Mouse (Mus musculus) liver, adult 10 weeks (tissue): ENCODE results near the gene Olfr1099. TPM values are rescaled to one million over a fixed set of nuclear protein-coding genes. Genes with fewer than 3 reads are reported as not detected.

Experiments used
- polyA plus RNA-seq: library from polyadenylated mRNA; stranded (reverse); fragments of 350-450 nt; fragmentation: Illumina TruSeq; extraction: RNeasy Lipid Tissue Mini Kit (QIAGEN cat#74804); gene quantifications from one replicate; pipeline ENCODE4 v1.2.3, GENCODE M21; 2014; ENCODE audit warnings: low read depth, low replicate concordance

Gene Olfr1099
- not detected for polyA plus RNA-seq

GRCm38 (mm10) chr2:86960593-86960992 lies at the start of gene Olfr1099:
Gene Olfr1099 (minus strand): TSS chr2:86960693.

GRCm38 (mm10) chr2:86998098-86998497 lies 37.6 kb upstream of the Olfr1099 start, which contains the start of gene Olfr1102:
Gene Olfr1102 (plus strand): TSS chr2:86998398.

DNA sequence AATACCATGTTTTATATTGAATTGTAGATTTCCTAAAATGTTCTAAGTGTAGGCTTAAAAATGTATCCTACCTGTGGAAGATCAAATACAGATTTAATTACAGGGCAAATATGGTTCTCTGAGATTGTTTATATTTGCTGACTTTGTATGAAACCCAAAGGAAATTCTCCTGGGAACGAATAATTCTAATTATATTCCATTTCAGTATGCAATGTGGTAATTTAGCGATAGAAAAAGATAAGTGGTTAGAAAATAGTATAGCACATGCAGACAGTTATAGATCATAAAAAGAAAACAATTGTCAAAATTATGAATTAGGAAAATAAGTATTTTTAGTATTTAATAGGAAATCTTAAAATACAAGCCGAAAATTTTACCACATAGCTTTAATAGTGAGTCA lies 30.6 kb upstream of the Olfr1099 start, which contains the start of gene Olfr1101:
Gene Olfr1101, minus strand, starts transcription at position 101 of the 400 bp plus-strand sequence.

DNA sequence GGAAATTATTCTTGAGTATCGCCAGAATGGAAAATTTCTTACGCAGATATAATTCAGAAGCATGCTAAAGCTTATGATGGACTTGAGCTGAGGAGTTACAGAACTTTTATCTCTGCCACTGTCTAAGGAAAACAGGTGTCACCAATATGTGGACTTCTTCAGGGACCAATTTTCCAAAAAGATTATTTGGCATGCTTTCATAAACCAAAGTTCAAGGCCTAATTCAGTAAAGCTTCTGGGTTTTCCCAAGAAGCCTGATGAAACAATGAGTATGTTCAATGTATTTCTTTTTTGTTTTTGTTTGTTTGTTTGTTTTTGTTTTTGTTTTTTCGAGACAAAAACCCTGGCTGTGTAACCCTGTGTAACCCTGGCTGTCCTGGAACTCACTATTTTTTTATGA lies 19.4 kb upstream of the Olfr1099 start, which contains the start of gene Olfr1100:
Gene Olfr1100, minus strand, starts transcription at position 101 of the 400 bp plus-strand sequence.

GRCm38 (mm10) chr2:86924445-86924844 lies 36.0 kb downstream of the Olfr1099 start, which contains the start of gene Olfr1098:
Gene Olfr1098 (minus strand): TSS chr2:86924545.

Other genes starting within 250 kb of the Olfr1099 start
- not detected for gene Olfr1089, start 227.0 kb downstream of the Olfr1099 start, polyA plus RNA-seq
- gene Olfr1090, start 201.7 kb downstream of the Olfr1099 start, polyA plus RNA-seq = not detected
- gene Olfr1093, start 178.2 kb downstream of the Olfr1099 start, polyA plus RNA-seq = not detected
- not detected for gene Olfr141, start 150.7 kb downstream of the Olfr1099 start, polyA plus RNA-seq
- not detected for gene Olfr1094, start 136.0 kb downstream of the Olfr1099 start, polyA plus RNA-seq
- gene Olfr1095, start 109.0 kb downstream of the Olfr1099 start, polyA plus RNA-seq = not detected
- gene Gm13723, start 85.9 kb downstream of the Olfr1099 start, polyA plus RNA-seq = not detected
- gene Olfr1097, start 68.5 kb downstream of the Olfr1099 start, polyA plus RNA-seq = not detected
- not detected for gene Olfr1098, start 36.1 kb downstream of the Olfr1099 start, polyA plus RNA-seq
- not detected for gene Olfr1100, start 19.3 kb upstream of the Olfr1099 start, polyA plus RNA-seq
- not detected for gene Olfr1101, start 30.5 kb upstream of the Olfr1099 start, polyA plus RNA-seq
- not detected for gene Olfr1102, start 37.7 kb upstream of the Olfr1099 start, polyA plus RNA-seq
- not detected for gene Olfr1104, start 66.4 kb upstream of the Olfr1099 start, polyA plus RNA-seq
- gene Olfr1105, start 75.8 kb upstream of the Olfr1099 start, polyA plus RNA-seq = not detected
- not detected for gene Olfr1106, start 91.6 kb upstream of the Olfr1099 start, polyA plus RNA-seq
- gene Olfr1107, start 115.1 kb upstream of the Olfr1099 start, polyA plus RNA-seq = not detected
- gene Olfr1109, start 135.3 kb upstream of the Olfr1099 start, polyA plus RNA-seq = not detected
- not detected for gene Olfr259, start 153.9 kb upstream of the Olfr1099 start, polyA plus RNA-seq
- not detected for gene Olfr1110, start 179.6 kb upstream of the Olfr1099 start, polyA plus RNA-seq
- not detected for gene Olfr1111, start 191.9 kb upstream of the Olfr1099 start, polyA plus RNA-seq
- gene Olfr1112, start 227.1 kb upstream of the Olfr1099 start, polyA plus RNA-seq = not detected
- not detected for gene Olfr1113, start 248.3 kb upstream of the Olfr1099 start, polyA plus RNA-seq